Mouse (Mus musculus): ENCODE results near the gene Vat1l. TPM values are rescaled to one million over a fixed set of nuclear protein-coding genes. Genes with fewer than 3 reads are reported as not detected.

The Vat1l gene
- total RNA-seq, 1 experiment, result 2.4 TPM

- Histone ChIP-seq H3K27ac (ENCODE audit: insufficient read depth, low read depth, low read length, poor library complexity, severe bottlenecking) (no peak overlapping the region), H3K36me3 (ENCODE audit: control insufficient read depth, insufficient read depth, low read length, poor library complexity, severe bottlenecking) (no peaks in the 10 kb centered on the region), H3K4me1 (ENCODE audit: control insufficient read depth in 2 of 2, insufficient read depth in 2 of 2, low read length in 2 of 2, poor library complexity in 1 of 2) (no peaks in the 10 kb centered on the region), H3K4me3 (ENCODE audit: insufficient read depth in 1 of 2, low read depth in 1 of 2, low read length in 2 of 2, poor library complexity in 1 of 2, severe bottlenecking in 1 of 2) (no peak overlapping the region), H3K9ac (ENCODE audit: insufficient read depth, low read depth, low read length, poor library complexity, severe bottlenecking) (no peak overlapping the region), H3K9me3 (ENCODE audit: control insufficient read depth, insufficient read depth, low read depth, low read length) (no peaks in the 10 kb centered on the region)
- in situ Hi-C loops (cut with MboI; ENCODE audit: low sequenced_read_pairs in 2 of 2, unreplicated experiment in 2 of 2), result no loop called here
- DNase-seq (ENCODE audit: low read depth, low spot score), result no peak
- TF ChIP-seq MAFK (IDR thresholded peaks at IDR 0.05; ENCODE audit: insufficient read depth, low read depth, low read length) (no peak), HCFC1 (IDR thresholded peaks at IDR 0.05; ENCODE audit: borderline replicate concordance, insufficient read depth, low read length) (no peak), ZC3H11A (IDR thresholded peaks at IDR 0.05; ENCODE audit: borderline replicate concordance, low read depth, low read length) (no peak), CHD2 (IDR thresholded peaks at IDR 0.05; ENCODE audit: low read depth, low read length) (no peak), ZNF384 (IDR thresholded peaks at IDR 0.05; ENCODE audit: low read depth, low read length) (no peak)
Observed at GRCm38 (mm10) chr8:114164444-114165096, 40.8 kb upstream of the Vat1l start.

GRCm38 (mm10) chr8:114165741-114166140 is 39.7 kb upstream of the Vat1l start:
- TF ChIP-seq CHD2 (IDR thresholded peaks at IDR 0.05; ENCODE audit: low read depth, low read length) (no peak), ZNF384 (IDR thresholded peaks at IDR 0.05; ENCODE audit: low read depth, low read length) (no peak), ZC3H11A (IDR thresholded peaks at IDR 0.05; ENCODE audit: borderline replicate concordance, low read depth, low read length) (no peak), HCFC1 (IDR thresholded peaks at IDR 0.05; ENCODE audit: borderline replicate concordance, insufficient read depth, low read length) (no peak), MAFK (IDR thresholded peaks at IDR 0.05; ENCODE audit: insufficient read depth, low read depth, low read length) (no peak)
- Histone ChIP-seq H3K9ac (ENCODE audit: insufficient read depth, low read depth, low read length, poor library complexity, severe bottlenecking) (no peak overlapping the region), H3K4me3 (ENCODE audit: insufficient read depth in 1 of 2, low read depth in 1 of 2, low read length in 2 of 2, poor library complexity in 1 of 2, severe bottlenecking in 1 of 2) (no peak overlapping the region), H3K36me3 (ENCODE audit: control insufficient read depth, insufficient read depth, low read length, poor library complexity, severe bottlenecking) (no peaks in the 10 kb centered on the region), H3K9me3 (ENCODE audit: control insufficient read depth, insufficient read depth, low read depth, low read length) (no peaks in the 10 kb centered on the region), H3K4me1 (ENCODE audit: control insufficient read depth in 2 of 2, insufficient read depth in 2 of 2, low read length in 2 of 2, poor library complexity in 1 of 2) (no peaks in the 10 kb centered on the region), H3K27ac (ENCODE audit: insufficient read depth, low read depth, low read length, poor library complexity, severe bottlenecking) (no peak overlapping the region)
- in situ Hi-C loops (cut with MboI; ENCODE audit: low sequenced_read_pairs in 2 of 2, unreplicated experiment in 2 of 2), result no loop called here
- DNase-seq (ENCODE audit: low read depth, low spot score), result no peak

- in situ Hi-C loops (cut with MboI; ENCODE audit: low sequenced_read_pairs in 2 of 2, unreplicated experiment in 2 of 2), result no loop called here
Observed at GRCm38 (mm10) chr8:114176721-114177120, 28.7 kb upstream of the Vat1l start.

GRCm38 (mm10) chr8:114193334-114193733 is 12.1 kb upstream of the Vat1l start:
- no peak overlapping the region for H3K9ac ChIP-seq (ENCODE audit: insufficient read depth, low read depth, low read length, poor library complexity, severe bottlenecking)
- H3K9me3 ChIP-seq (ENCODE audit: control insufficient read depth, insufficient read depth, low read depth, low read length), result no peaks in the 10 kb centered on the region
- H3K4me3 ChIP-seq (ENCODE audit: insufficient read depth in 1 of 2, low read depth in 1 of 2, low read length in 2 of 2, poor library complexity in 1 of 2, severe bottlenecking in 1 of 2), result no peak overlapping the region
- H3K27ac ChIP-seq (ENCODE audit: insufficient read depth, low read depth, low read length, poor library complexity, severe bottlenecking), result no peak overlapping the region
- no peak for DNase-seq (ENCODE audit: low read depth, low spot score)
- no peak for TF ChIP-seq HCFC1 (IDR thresholded peaks at IDR 0.05; ENCODE audit: borderline replicate concordance, insufficient read depth, low read length)
- no peak for TF ChIP-seq ZNF384 (IDR thresholded peaks at IDR 0.05; ENCODE audit: low read depth, low read length)
- TF ChIP-seq MAFK (IDR thresholded peaks at IDR 0.05; ENCODE audit: insufficient read depth, low read depth, low read length), result no peak
- TF ChIP-seq ZC3H11A (IDR thresholded peaks at IDR 0.05; ENCODE audit: borderline replicate concordance, low read depth, low read length), result no peak
- TF ChIP-seq CHD2 (IDR thresholded peaks at IDR 0.05; ENCODE audit: low read depth, low read length), result no peak
- H3K4me1 ChIP-seq (ENCODE audit: control insufficient read depth in 2 of 2, insufficient read depth in 2 of 2, low read length in 2 of 2, poor library complexity in 1 of 2), result no peaks in the 10 kb centered on the region
- no peaks in the 10 kb centered on the region for H3K36me3 ChIP-seq (ENCODE audit: control insufficient read depth, insufficient read depth, low read length, poor library complexity, severe bottlenecking)
- in situ Hi-C loops (cut with MboI; ENCODE audit: low sequenced_read_pairs in 2 of 2, unreplicated experiment in 2 of 2), result no loop called here

More at GRCm38 (mm10) chr8:114176721-114177120, 28.7 kb upstream of the Vat1l start:
- H3K4me1 ChIP-seq (ENCODE audit: control insufficient read depth in 2 of 2, insufficient read depth in 2 of 2, low read length in 2 of 2, poor library complexity in 1 of 2), result no peaks in the 10 kb centered on the region
- DNase-seq (ENCODE audit: low read depth, low spot score), result peak; percentile 44
- H3K9me3 ChIP-seq (ENCODE audit: control insufficient read depth, insufficient read depth, low read depth, low read length), result no peaks in the 10 kb centered on the region
- TF ChIP-seq MAFK (IDR thresholded peaks at IDR 0.05; ENCODE audit: insufficient read depth, low read depth, low read length), result no peak
- TF ChIP-seq ZC3H11A (IDR thresholded peaks at IDR 0.05; ENCODE audit: borderline replicate concordance, low read depth, low read length), result peak; percentile 68; the same call in 1 of the 2 replicates
- no peak overlapping the region for H3K27ac ChIP-seq (ENCODE audit: insufficient read depth, low read depth, low read length, poor library complexity, severe bottlenecking)
- no peak overlapping the region for H3K4me3 ChIP-seq (ENCODE audit: insufficient read depth in 1 of 2, low read depth in 1 of 2, low read length in 2 of 2, poor library complexity in 1 of 2, severe bottlenecking in 1 of 2)
- no peaks in the 10 kb centered on the region for H3K36me3 ChIP-seq (ENCODE audit: control insufficient read depth, insufficient read depth, low read length, poor library complexity, severe bottlenecking)
- no peak overlapping the region for H3K9ac ChIP-seq (ENCODE audit: insufficient read depth, low read depth, low read length, poor library complexity, severe bottlenecking)

- TF ChIP-seq ZNF384 (IDR thresholded peaks at IDR 0.05; ENCODE audit: low read depth, low read length) (no peak), ZC3H11A (IDR thresholded peaks at IDR 0.05; ENCODE audit: borderline replicate concordance, low read depth, low read length) (no peak), HCFC1 (IDR thresholded peaks at IDR 0.05; ENCODE audit: borderline replicate concordance, insufficient read depth, low read length) (no peak), MAFK (IDR thresholded peaks at IDR 0.05; ENCODE audit: insufficient read depth, low read depth, low read length) (no peak), CHD2 (IDR thresholded peaks at IDR 0.05; ENCODE audit: low read depth, low read length) (no peak)
- no peak overlapping the region for H3K27ac ChIP-seq (ENCODE audit: insufficient read depth, low read depth, low read length, poor library complexity, severe bottlenecking)
- H3K9me3 ChIP-seq (ENCODE audit: control insufficient read depth, insufficient read depth, low read depth, low read length), result no peaks in the 10 kb centered on the region
- H3K4me3 ChIP-seq (ENCODE audit: insufficient read depth in 1 of 2, low read depth in 1 of 2, low read length in 2 of 2, poor library complexity in 1 of 2, severe bottlenecking in 1 of 2), result no peak overlapping the region
- no peak overlapping the region for H3K9ac ChIP-seq (ENCODE audit: insufficient read depth, low read depth, low read length, poor library complexity, severe bottlenecking)
- H3K36me3 ChIP-seq (ENCODE audit: control insufficient read depth, insufficient read depth, low read length, poor library complexity, severe bottlenecking), result no peaks in the 10 kb centered on the region
- DNase-seq (ENCODE audit: low read depth, low spot score), result no peak
- no peaks in the 10 kb centered on the region for H3K4me1 ChIP-seq (ENCODE audit: control insufficient read depth in 2 of 2, insufficient read depth in 2 of 2, low read length in 2 of 2, poor library complexity in 1 of 2)
- in situ Hi-C loops (cut with MboI; ENCODE audit: low sequenced_read_pairs in 2 of 2, unreplicated experiment in 2 of 2), result no loop called here
Observed at GRCm38 (mm10) chr8:114198990-114199389, 6.4 kb upstream of the Vat1l start.
